Mouse (Mus musculus) ES-Bruce4 (cell line): ENCODE measurements around the gene Gm4737. TPM values are rescaled to one million over a fixed set of nuclear protein-coding genes. Genes with fewer than 3 reads are reported as not detected.

Source experiments
- H3K27ac ChIP-seq: 2 replicates; pipeline ENCODE4 v1.5.1; 2012; ENCODE audit warnings: low read length, inconsistent platforms; ENCODE audit not compliant: insufficient read depth
- H3K27me3 ChIP-seq: 2 replicates; pipeline ENCODE4 v1.6.1; 2012; ENCODE audit warnings: mild to moderate bottlenecking, low read length, inconsistent platforms; ENCODE audit not compliant: control insufficient read depth, poor library complexity, insufficient read depth, severe bottlenecking
- H3K36me3 ChIP-seq: 2 replicates; pipeline ENCODE4 v1.6.1; 2012; ENCODE audit warnings: inconsistent platforms, mild to moderate bottlenecking, low read length, moderate library complexity; ENCODE audit not compliant: control insufficient read depth, poor library complexity, insufficient read depth, severe bottlenecking
- H3K4me1 ChIP-seq: one replicate; pipeline ENCODE4 v1.8.1; 2011; ENCODE audit warnings: low read length; ENCODE audit not compliant: control insufficient read depth, insufficient read depth
- H3K4me3 ChIP-seq: 2 replicates; pipeline ENCODE4 v1.5.1; 2011; ENCODE audit warnings: low read depth, mild to moderate bottlenecking, low read length
- H3K9ac ChIP-seq: 2 replicates; pipeline ENCODE4 v1.6.1; 2012; ENCODE audit warnings: low read depth, mild to moderate bottlenecking, inconsistent platforms; ENCODE audit not compliant: poor library complexity, severe bottlenecking
- H3K9me3 ChIP-seq: replicated peaks from 2 replicates; pipeline ENCODE4 v1.6.1; 2012; ENCODE audit warnings: mild to moderate bottlenecking, low read length, inconsistent platforms; ENCODE audit not compliant: control insufficient read depth, poor library complexity, insufficient read depth, severe bottlenecking
- CTCF ChIP-seq: IDR thresholded peaks from one replicate; pipeline ENCODE4 v1.8.1; 2011; ENCODE audit warnings: low read depth, low read length
- EP300 ChIP-seq: IDR thresholded peaks from 2 replicates; pipeline ENCODE4 v1.6.1; 2011; ENCODE audit warnings: low read depth, low read length; ENCODE audit not compliant: insufficient read depth
- POLR2A ChIP-seq: IDR thresholded peaks from one replicate; pipeline ENCODE4 v1.8.1; 2011; ENCODE audit warnings: low read length; ENCODE audit not compliant: insufficient read depth
- polyA plus RNA-seq: library from polyadenylated mRNA; stranded (reverse); fragments of >200 nt; gene quantifications from 2 replicates; pipeline ENCODE4 v1.2.4, GENCODE M21; 2011; ENCODE audit warnings: low read depth; ENCODE audit not compliant: missing spikeins, insufficient read depth, insufficient read length

The Gm4737 gene
- polyA plus RNA-seq, 1 experiment, result 152 TPM

- H3K4me3 ChIP-seq, result no peak overlapping the region
- peaks cover 2% of the 10 kb centered on the region for H3K4me1 ChIP-seq
- H3K9ac ChIP-seq, result no peak overlapping the region
- H3K27ac ChIP-seq, result no peak overlapping the region
- H3K36me3 ChIP-seq, result no peaks in the 10 kb centered on the region
- H3K9me3 ChIP-seq, result no peaks in the 10 kb centered on the region
- TF ChIP-seq CTCF (no peak), EP300 (no peak), POLR2A (no peak)
- H3K27me3 ChIP-seq, result no peaks in the 10 kb centered on the region
Observed at GRCm38 (mm10) chr16:46104491-46104890, 50.4 kb downstream of the Gm4737 start.

Other genes starting within 250 kb of the Gm4737 start
- gene Phldb2, start 201.5 kb downstream of the Gm4737 start, polyA plus RNA-seq, result 60.9 and 61.4 TPM in 2 replicates
- gene Plcxd2, start 144.9 kb downstream of the Gm4737 start, polyA plus RNA-seq, result 3.3 and 3.5 TPM in 2 replicates
- not detected in 2 replicates for gene Cd96, start 34.8 kb downstream of the Gm4737 start, polyA plus RNA-seq